8 mouse cellular contexts compared by ENCODE assay signal in genomic region chr1:54439080-54439476, GRCm38 (mm10). TPM values are rescaled to one million over a fixed set of nuclear protein-coding genes. Genes with fewer than 3 reads are reported as not detected.
DNase-seq lines count a peak whose midpoint lies in the region; ATAC-seq and TF ChIP-seq lines count a peak whose summit lies in the region.

No protein-coding gene starts in this region.

- ATAC-seq in hindbrain, embryonic 12.5 days (ENCODE audit: low FRiP score): no peak; the same call in 1 of the 2 replicates
- peak; percentile 46; the same call in 1 of the 2 replicates for ATAC-seq in midbrain, embryonic 12.5 days (ENCODE audit: low FRiP score, low read depth)

- H3K4me1 ChIP-seq in kidney, adult 2 months (ENCODE audit: control insufficient read depth, insufficient read depth, low read length): 0 out of 2 replicates have a peak, but pooled peaks cover 5% of the 10 kb centered on the region
- H3K4me1 ChIP-seq in bone marrow, adult 2 months (ENCODE audit: control insufficient read depth, insufficient read depth, low read length): no peaks in the 10 kb centered on the region; the same call in 1 of the 2 replicates
- peaks cover 11% of the 10 kb centered on the region for H3K4me1 ChIP-seq in hindbrain, embryonic 12.5 days
- H3K4me1 ChIP-seq in midbrain, embryonic 12.5 days: peaks cover 6% of the 10 kb centered on the region; the same call in 1 of the 2 replicates

- no peak for TF ChIP-seq CTCF in kidney, adult 2 months (conservative IDR thresholded peaks at IDR 0.05; ENCODE audit: insufficient read depth, insufficient read length, low read depth, low read length)
- no peak for TF ChIP-seq CTCF in bone marrow, adult 2 months (IDR thresholded peaks at IDR 0.05; ENCODE audit: control insufficient read depth, insufficient read depth, low read length)

- H3K9ac ChIP-seq in hindbrain, embryonic 12.5 days: peak overlapping the region; percentile 85
- peak overlapping the region; percentile 72; the same call in 1 of the 2 replicates for H3K9ac ChIP-seq in midbrain, embryonic 12.5 days (replicated peaks)

- no peak overlapping the region for H3K27ac ChIP-seq in kidney, adult 2 months (ENCODE audit: insufficient read depth, low read depth, low read length)
- H3K27ac ChIP-seq in bone marrow, adult 2 months (ENCODE audit: control insufficient read depth, insufficient read depth, low read depth, low read length, poor library complexity): no peak overlapping the region
- H3K27ac ChIP-seq in hindbrain, embryonic 12.5 days: no peak overlapping the region
- H3K27ac ChIP-seq in midbrain, embryonic 12.5 days (replicated peaks): no peak overlapping the region

- no peaks in the 10 kb centered on the region for H3K9me3 ChIP-seq in hindbrain, embryonic 12.5 days (replicated peaks)
- no peaks in the 10 kb centered on the region for H3K9me3 ChIP-seq in midbrain, embryonic 12.5 days

- DNase-seq in kidney, adult 2 months: no peak
- no peak for DNase-seq in kidney, adult 11 months
- DNase-seq in adipocyte (ENCODE audit: low spot score): no peak
- no peak for DNase-seq in cerebellum, adult 11 months
- no peak for DNase-seq in cerebellum, postnatal 4 days (ENCODE audit: low spot score in 2 of 2)

- H3K27me3 ChIP-seq in kidney, adult 2 months (replicated peaks; ENCODE audit: control insufficient read depth, insufficient read depth, low read length): no peaks in the 10 kb centered on the region
- H3K27me3 ChIP-seq in hindbrain, embryonic 12.5 days: no peaks in the 10 kb centered on the region
- no peaks in the 10 kb centered on the region for H3K27me3 ChIP-seq in midbrain, embryonic 12.5 days

- peak overlapping the region; percentile 78 for H3K4me2 ChIP-seq in hindbrain, embryonic 12.5 days (replicated peaks)
- H3K4me2 ChIP-seq in midbrain, embryonic 12.5 days (replicated peaks): peak overlapping the region; percentile 79

- peak overlapping the region; percentile 77 for H3K4me3 ChIP-seq in kidney, adult 2 months (ENCODE audit: insufficient read depth, low read depth, low read length)
- H3K4me3 ChIP-seq in bone marrow, adult 2 months (replicated peaks; ENCODE audit: control insufficient read depth, low read depth, low read length): peak overlapping the region; percentile 78
- H3K4me3 ChIP-seq in hindbrain, embryonic 12.5 days: peak overlapping the region; percentile 70
- peak overlapping the region; percentile 58 for H3K4me3 ChIP-seq in midbrain, embryonic 12.5 days

- no peaks in the 10 kb centered on the region for H3K36me3 ChIP-seq in kidney, adult 2 months (ENCODE audit: control insufficient read depth, insufficient read depth, low read length)
- peaks cover 2% of the 10 kb centered on the region; the same call in 1 of the 2 replicates for H3K36me3 ChIP-seq in hindbrain, embryonic 12.5 days
- no peaks in the 10 kb centered on the region for H3K36me3 ChIP-seq in midbrain, embryonic 12.5 days

- 40% methylated on average over 3 of the region's 3 CpGs for WGBS in kidney, adult 2 months
- 58% methylated on average over 3 of the region's 3 CpGs for WGBS in bone marrow, adult 2 months
- 46% methylated on average over 3 of the region's 3 CpGs for WGBS in hindbrain, embryonic 12.5 days
- WGBS in midbrain, embryonic 12.5 days: 50% methylated on average over 3 of the region's 3 CpGs

- TF ChIP-seq POLR2A in kidney, adult 2 months (IDR thresholded peaks at IDR 0.05; ENCODE audit: low read depth, low read length): no peak
- TF ChIP-seq POLR2A in bone marrow, adult 2 months (IDR thresholded peaks at IDR 0.05; ENCODE audit: borderline replicate concordance, control insufficient read depth, low read depth, low read length): no peak

RNA-seq across cellular contexts. Expression of gene Gtf3c3, which starts 0.3 kb away (rescaled TPM):
- polyA plus RNA-seq in kidney, adult 2 months (2012; rRNA removed): 4.8 and 5.4 TPM in 2 replicates
- 4.1 and 5.5 TPM in 2 replicates for polyA plus RNA-seq in bone marrow, adult 2 months (2011; ENCODE audit: insufficient read depth, insufficient read length, low replicate concordance, missing spikeins)
- polyA plus RNA-seq in hindbrain, embryonic 12.5 days (2016; fragmentation: Nextera tagmentation; extraction: Ambion mirVana): 28.7 and 30.2 TPM in 2 replicates
- 31.6 and 34.5 TPM in 2 replicates for polyA plus RNA-seq in midbrain, embryonic 12.5 days (2016; fragmentation: Nextera tagmentation; extraction: Ambion mirVana)
